ENCODE assay signal across 14 mouse cellular contexts in genomic region chr7:58736841-58737547, GRCm38 (mm10).
A peak's percentile ranks its signal among the peaks of the same experiment; 100 is the strongest.
DNase-seq lines count a peak whose midpoint lies in the region; ATAC-seq and TF ChIP-seq lines count a peak whose summit lies in the region.
"Had no signal": no experiment of that assay in that cellular context is flagged by ENCODE, and none has a peak within 500 bp of the region (broad histone marks: within the 10 kb centered on the region; RNA-seq: fewer than 3 reads in every experiment).

No protein-coding gene starts in this region.

- H3K27me3 ChIP-seq in kidney, postnatal 0 days (ENCODE audit: insufficient read depth, low read length), result no peaks in the 10 kb centered on the region
- no peaks in the 10 kb centered on the region for H3K27me3 ChIP-seq in neural tube, embryonic 13.5 days
- H3K27me3 ChIP-seq in neural tube, embryonic 15.5 days (replicated peaks), result no peaks in the 10 kb centered on the region
- H3K27me3 ChIP-seq: hindbrain, embryonic 13.5 days; limb, embryonic 15.5 days had no signal

- TF ChIP-seq CTCF in kidney, postnatal 0 days (IDR thresholded peaks at IDR 0.05; ENCODE audit: low read depth), result no peak

- H3K36me3 ChIP-seq in kidney, postnatal 0 days (ENCODE audit: insufficient read depth, low read length), result no peaks in the 10 kb centered on the region
- no peaks in the 10 kb centered on the region for H3K36me3 ChIP-seq in neural tube, embryonic 13.5 days
- H3K36me3 ChIP-seq in neural tube, embryonic 15.5 days, result no peaks in the 10 kb centered on the region
- H3K36me3 ChIP-seq: hindbrain, embryonic 13.5 days; limb, embryonic 15.5 days had no signal

- no peak overlapping the region for H3K27ac ChIP-seq in kidney, postnatal 0 days
- no peak overlapping the region for H3K27ac ChIP-seq in neural tube, embryonic 13.5 days (replicated peaks)
- no peak overlapping the region for H3K27ac ChIP-seq in neural tube, embryonic 15.5 days (replicated peaks)
- H3K27ac ChIP-seq: hindbrain, embryonic 13.5 days; limb, embryonic 15.5 days had no signal

- no peaks in the 10 kb centered on the region for H3K9me3 ChIP-seq in kidney, postnatal 0 days (replicated peaks; ENCODE audit: low read length)
- no peaks in the 10 kb centered on the region for H3K9me3 ChIP-seq in neural tube, embryonic 13.5 days
- no peaks in the 10 kb centered on the region for H3K9me3 ChIP-seq in neural tube, embryonic 15.5 days (replicated peaks)
- H3K9me3 ChIP-seq: hindbrain, embryonic 13.5 days; limb, embryonic 15.5 days had no signal

- no peak overlapping the region for H3K4me3 ChIP-seq in kidney, postnatal 0 days (replicated peaks; ENCODE audit: low read depth, low read length)
- no peak overlapping the region for H3K4me3 ChIP-seq in neural tube, embryonic 13.5 days
- no peak overlapping the region for H3K4me3 ChIP-seq in neural tube, embryonic 15.5 days (replicated peaks)
- H3K4me3 ChIP-seq: hindbrain, embryonic 13.5 days; limb, embryonic 15.5 days had no signal

- ATAC-seq in kidney, postnatal 0 days (replicated peaks; ENCODE audit: low FRiP score, low read depth), result peak; percentile 92
- peak; percentile 67 for ATAC-seq in neural tube, embryonic 13.5 days (ENCODE audit: low read depth)
- ATAC-seq in neural tube, embryonic 15.5 days (ENCODE audit: low FRiP score), result no peak

- peak; percentile 92 for DNase-seq in kidney, postnatal 0 days (ENCODE audit: low spot score)
- no peak for DNase-seq in kidney, postnatal 25 days
- DNase-seq in embryo, embryonic 10.5 days (ENCODE audit: low spot score), result peak; percentile 27
- peak; percentile 12 to 47 for DNase-seq in natural killer cell, adult 2 months (ENCODE audit: low spot score in 2 of 2)
- DNase-seq in thymus, postnatal 36 days, result no peak
- DNase-seq: adrenal gland, postnatal 14 days; gastrocnemius, postnatal 25 days; kidney, adult 8-10 months; layer of hippocampus, postnatal 36 days; right cerebral cortex, adult 18-20 months had no signal

- no peak overlapping the region for H3K9ac ChIP-seq in kidney, postnatal 0 days (ENCODE audit: low read depth, low read length)
- H3K9ac ChIP-seq in neural tube, embryonic 13.5 days, result no peak overlapping the region
- no peak overlapping the region for H3K9ac ChIP-seq in neural tube, embryonic 15.5 days (replicated peaks)
- H3K9ac ChIP-seq: hindbrain, embryonic 13.5 days; limb, embryonic 15.5 days had no signal

- WGBS in kidney, postnatal 0 days, result 22% methylated on average over 3 of the region's 3 CpGs
- 87% methylated on average over 3 of the region's 3 CpGs for WGBS in neural tube, embryonic 13.5 days
- WGBS in neural tube, embryonic 15.5 days, result 82% methylated on average over 3 of the region's 3 CpGs

- no peaks in the 10 kb centered on the region for H3K4me1 ChIP-seq in kidney, postnatal 0 days (replicated peaks; ENCODE audit: insufficient read depth, low read length)
- H3K4me1 ChIP-seq in neural tube, embryonic 13.5 days (replicated peaks), result no peaks in the 10 kb centered on the region
- H3K4me1 ChIP-seq in neural tube, embryonic 15.5 days, result no peaks in the 10 kb centered on the region
- H3K4me1 ChIP-seq: hindbrain, embryonic 13.5 days had no signal

- no peak overlapping the region for H3K4me2 ChIP-seq in kidney, postnatal 0 days (ENCODE audit: low read length)
- H3K4me2 ChIP-seq in neural tube, embryonic 13.5 days, result no peak overlapping the region
- no peak overlapping the region for H3K4me2 ChIP-seq in neural tube, embryonic 15.5 days
- H3K4me2 ChIP-seq: hindbrain, embryonic 13.5 days; limb, embryonic 15.5 days had no signal

Comparison
In these comparisons a context has a peak if more than half of its experiments do, and no peak if none do; other contexts are left out.
1. DNase-seq: peak in kidney, postnatal 0 days (single experiment), embryo, embryonic 10.5 days (single experiment) and natural killer cell, adult 2 months (2 of 2); none in kidney, postnatal 25 days (0 of 2) and thymus, postnatal 36 days (0 of 2).